Mouse (Mus musculus) megakaryocyte, embryonic 14.5 days (primary cell): ENCODE results near the gene Rab26.

Source experiments
- FLI1 ChIP-seq: IDR thresholded peaks from 2 replicates; pipeline ENCODE4 v1.6.1; 2012; ENCODE audit warnings: low read length, inconsistent platforms, mixed read lengths
- GATA1 ChIP-seq: IDR thresholded peaks from 3 replicates; pipeline ENCODE4 v1.6.1; 2012; ENCODE audit warnings: mixed read lengths, low read length, inconsistent platforms, borderline replicate concordance

DNA sequence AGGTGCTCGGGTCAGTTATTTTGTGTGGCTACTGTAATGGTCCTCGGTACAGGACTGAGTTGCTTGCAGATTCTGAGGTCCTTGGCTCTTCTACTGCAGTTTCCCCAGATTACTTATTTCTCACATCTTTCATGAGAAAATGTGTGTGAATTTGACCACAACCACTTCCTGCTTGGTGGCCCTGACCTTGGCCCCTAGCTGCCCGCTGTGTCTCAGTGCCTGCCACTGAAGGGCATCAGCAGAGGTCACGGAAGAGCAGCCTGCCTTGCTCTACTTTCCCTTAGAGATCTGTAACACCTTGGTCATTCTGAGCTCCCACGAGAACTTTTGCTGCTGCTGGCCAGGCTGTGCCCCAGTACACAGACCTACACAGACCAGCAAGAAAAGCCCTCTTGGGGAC, 29.6 kb upstream of the Rab26 start:
- TF ChIP-seq GATA1 (no peak), FLI1 (no peak)
